Mouse (Mus musculus): ENCODE measurements at regions not wholly inside any gene's neighbourhood (a gene's known extent, or its start where the extent isn't known, plus 50 kb on each side); places are given as distances from the start of the nearest gene placed in this dataset.

GRCm38 (mm10) chr16:73707051-73707450 is 704.6 kb downstream of the Robo2 start:
- TF ChIP-seq CTCF (IDR thresholded peaks at IDR 0.05; ENCODE audit: borderline replicate concordance, insufficient read depth, low read length): no peak
- no peak for TF ChIP-seq POLR2A (IDR thresholded peaks at IDR 0.05; ENCODE audit: low read depth, low read length)

Measured in embryonic fibroblast, embryonic 13.5 days (primary cell).